Mouse (Mus musculus) mesoderm, embryonic 11.5 days (tissue): ENCODE data around the gene Gse1.
A peak's percentile ranks its signal among the peaks of the same experiment; 100 is the strongest.

Experiments used
- DNase-seq: peaks from one replicate; pipeline ENCODE4 v3.0.0-alpha.2; 2012; ENCODE audit warnings: low read depth, low spot score

Gene Gse1

DNA sequence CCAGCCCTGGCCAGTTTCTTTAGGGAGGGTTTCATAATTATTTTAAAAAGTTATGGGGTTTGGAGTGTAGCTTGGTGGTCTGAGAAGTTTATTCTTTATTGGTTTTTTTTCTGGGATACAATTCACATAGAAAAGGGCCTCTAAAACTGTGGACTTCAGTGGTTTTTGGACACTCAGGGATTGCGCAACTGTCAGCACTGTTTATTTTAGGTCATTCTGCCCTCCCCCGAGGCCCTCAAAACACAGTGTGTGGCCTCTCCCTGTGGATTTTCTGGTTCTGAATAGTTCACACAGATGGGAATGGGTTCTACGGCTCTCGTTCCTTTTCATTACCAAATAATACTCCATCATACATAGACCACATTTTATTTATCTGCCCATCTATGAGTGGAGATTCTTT is 15.0 kb downstream of the Gse1 start:
- DNase-seq: no peak

DNA sequence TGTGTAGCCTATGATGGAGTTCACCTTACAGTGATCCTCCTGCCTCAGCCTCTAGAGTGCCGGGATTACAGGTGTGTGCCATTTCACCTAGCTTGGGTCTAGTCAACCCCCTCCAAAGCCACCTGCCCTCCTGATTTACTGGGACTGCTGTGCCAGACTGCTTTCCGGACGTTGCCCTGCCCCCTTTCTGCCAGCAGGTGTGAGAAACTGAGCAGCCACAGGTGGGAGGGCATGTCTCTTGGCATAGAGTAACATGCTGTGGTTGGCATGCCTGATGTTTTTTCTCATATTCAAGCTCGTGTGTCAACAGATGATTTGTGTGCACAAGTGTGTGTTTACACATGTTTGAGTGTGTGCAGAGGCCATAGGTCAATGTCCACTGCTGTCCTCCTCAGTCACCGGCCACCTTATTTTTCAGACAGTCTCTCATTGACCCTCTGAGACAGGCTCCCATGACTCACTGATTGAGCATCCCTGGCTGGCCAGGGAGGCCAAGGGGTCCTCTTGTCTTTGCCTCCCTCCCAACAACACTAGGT is 15.7 kb downstream of the Gse1 start:
- no peak for DNase-seq

DNA sequence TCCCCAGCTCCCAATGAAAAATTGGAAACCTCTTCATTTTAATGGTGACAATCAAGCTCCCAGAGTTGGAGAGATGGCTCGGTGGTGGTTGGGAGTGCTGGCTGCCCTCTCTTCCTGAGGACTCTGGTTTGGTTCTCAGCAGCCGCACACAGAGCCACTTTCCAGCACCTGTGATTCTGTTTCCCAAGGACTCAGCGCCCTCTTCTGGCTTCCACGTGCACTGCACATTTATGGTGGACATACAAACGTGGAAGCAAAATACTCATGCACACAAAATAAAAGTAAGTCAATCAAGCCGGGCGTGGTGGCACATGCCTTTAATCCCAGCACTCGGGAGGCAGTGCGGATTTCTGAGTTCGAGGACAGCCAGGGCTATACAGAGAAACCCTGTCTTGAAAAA is 16.3 kb downstream of the Gse1 start:
- no peak for DNase-seq

DNA sequence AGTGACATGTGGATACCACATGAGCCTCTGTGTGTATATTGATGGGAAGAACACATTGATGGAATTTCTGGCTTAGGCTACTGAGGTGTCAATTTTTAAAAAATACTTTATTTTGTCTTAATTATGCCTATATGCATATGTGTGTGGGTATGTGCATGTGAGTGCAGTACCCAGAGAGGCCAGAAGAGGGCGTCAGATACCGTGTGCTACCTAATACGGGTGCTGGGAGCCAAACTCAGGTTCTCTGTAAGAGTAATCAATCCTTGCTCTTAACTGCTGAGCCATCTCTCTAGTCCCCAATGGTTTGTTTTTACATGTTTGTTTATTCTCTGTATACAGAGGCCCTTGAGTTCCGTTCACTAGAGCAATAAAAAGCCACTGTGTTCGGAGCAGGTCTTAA is 19.4 kb downstream of the Gse1 start:
- no peak for DNase-seq

DNA sequence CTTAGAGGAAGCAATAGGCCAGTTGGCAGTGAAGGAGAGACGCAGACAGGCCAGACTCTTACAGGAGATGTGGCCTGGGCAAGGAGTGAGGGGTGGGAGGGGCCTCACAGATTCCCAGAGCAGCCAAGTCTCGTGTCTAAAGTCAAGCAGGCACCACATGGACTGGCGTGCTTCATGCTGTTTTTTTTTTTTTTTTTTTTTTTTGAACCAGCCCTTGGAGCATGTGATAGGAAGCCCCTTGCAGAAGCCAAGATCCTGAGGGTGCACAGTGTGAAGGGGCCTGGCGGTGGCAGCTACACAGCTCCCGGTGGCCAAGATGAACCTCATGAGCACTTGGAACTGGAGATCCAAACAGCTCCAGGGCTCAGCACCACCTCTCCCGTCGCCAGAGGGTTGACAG is 19.8 kb downstream of the Gse1 start:
- DNase-seq: no peak

DNA sequence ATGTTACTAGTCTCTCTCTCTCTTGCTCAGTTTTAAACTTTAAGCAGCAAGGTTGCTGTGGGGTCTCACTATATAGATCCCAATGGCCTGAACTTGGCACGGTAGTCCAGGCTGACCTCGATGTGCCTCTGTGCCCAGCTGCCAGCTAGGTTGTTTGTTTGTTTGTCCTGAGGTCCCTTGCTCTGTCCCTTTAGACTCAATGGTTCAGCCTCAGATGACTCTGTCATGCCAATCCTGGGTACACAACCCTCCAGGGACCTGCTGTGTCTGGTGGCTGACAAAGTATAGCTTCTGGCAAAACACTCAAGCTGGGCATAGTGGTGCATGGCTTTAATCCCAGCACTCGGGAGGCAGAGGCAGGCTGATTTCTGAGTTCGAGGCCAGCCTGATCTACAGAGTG is 20.2 kb downstream of the Gse1 start:
- DNase-seq: no peak

DNA sequence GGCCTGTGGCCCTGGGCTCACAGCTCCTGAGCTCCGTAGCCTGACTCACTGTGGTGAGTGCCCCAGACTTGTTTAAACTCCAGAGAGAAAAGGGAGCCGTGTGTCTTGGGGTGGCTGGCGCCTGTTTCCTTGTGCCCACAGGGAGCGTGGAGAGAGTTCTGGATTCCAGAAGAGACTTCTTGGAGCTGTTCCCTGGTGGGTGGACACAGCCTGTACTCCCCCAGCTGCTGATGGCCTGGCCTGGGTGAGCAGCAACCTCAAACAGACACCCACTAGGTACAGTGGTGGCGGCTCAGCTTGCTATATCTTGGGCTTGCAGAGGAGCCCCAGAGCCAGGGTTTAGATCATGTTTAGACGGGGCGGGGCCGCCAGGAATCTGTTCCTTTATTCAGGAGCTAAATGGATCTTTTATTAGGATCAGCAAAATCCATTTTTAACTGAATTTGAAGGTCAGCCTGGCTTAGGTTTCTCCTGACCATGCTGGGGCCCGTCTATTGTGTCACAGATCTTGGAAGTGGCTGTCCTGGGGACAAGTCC is 21.6 kb downstream of the Gse1 start:
- DNase-seq: no peak

DNA sequence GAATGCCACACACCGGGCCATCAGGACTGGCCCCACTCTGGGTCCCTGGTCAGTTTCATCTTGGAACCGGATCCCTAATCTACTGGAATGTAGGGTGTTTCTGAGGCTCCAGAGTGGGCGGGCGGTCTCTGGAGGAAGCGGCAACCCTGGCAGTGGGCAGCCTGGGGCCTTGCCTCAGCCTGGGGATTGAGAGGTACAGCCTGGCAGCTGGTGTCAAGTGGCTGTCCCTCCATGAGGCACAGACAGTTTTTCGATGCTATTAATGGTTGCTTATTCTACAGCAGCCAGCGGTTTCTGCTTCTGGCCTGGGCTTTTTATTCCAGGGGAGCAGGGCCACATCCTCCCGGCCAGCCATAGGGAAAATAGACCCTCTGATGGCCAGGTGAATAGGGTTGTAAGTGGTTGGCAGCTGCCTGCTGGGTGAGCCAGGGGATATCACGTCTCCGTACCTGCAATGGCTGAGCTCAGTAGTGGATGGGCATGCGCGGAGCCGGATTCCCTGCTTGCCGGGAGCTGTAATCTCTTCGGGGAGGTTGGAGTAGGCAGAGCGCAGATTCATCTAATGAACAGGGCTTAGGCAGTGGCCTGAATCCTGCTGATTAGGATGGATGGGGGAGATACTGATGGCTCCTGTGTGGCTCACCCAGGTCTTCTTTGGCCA is 22.6 kb downstream of the Gse1 start:
- DNase-seq: no peak

DNA sequence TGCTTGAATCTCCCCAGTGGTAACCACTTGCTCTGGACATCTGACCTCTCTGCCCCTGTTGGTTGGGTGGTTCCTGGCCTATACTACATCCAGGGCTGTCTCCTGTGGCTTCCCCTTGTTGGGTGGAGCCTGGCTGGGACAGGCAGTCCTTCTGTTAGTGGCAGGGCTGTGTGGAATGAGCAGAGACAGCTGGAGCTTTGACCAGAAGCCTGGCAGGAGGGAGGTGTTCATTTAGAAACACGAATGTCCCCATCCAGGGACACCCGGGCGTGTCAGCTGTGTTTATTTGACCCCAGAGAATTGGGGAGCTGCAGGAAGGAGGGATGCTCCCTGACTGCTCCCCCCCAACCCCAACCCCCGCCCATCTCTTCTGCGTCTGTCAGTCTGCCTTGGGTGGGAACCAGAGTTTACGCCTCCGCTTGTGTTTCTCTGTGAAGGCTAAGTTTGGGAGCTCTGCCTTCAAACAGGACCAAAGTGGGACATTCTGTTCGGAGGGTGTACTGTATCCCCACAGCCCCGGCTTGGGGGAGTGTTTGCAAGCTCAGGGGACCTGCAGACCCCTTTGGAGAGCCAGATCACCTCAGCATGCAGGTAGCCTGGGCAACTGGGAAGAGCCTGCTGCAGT is 23.3 kb downstream of the Gse1 start:
- no peak for DNase-seq

DNA sequence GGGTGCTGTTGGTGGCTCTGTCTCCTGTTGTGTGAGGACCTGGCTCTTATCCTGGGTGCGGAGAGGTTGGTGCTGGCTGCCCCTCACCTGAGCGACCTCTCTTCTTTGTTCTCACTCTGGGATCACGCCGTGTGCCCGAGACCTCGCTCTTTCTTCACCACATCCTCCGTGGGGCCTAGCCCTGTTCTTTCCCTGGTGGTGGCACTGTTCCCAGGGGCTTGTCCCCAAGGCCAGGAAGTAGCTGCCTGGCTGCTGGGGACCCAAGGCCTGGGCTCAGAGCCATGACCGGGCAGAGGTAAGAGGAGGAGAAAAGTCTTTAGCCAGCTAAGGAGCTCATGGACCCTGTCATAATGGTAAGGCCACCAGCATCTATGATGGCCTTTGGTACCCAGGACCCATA is 25.4 kb downstream of the Gse1 start:
- DNase-seq: no peak

DNA sequence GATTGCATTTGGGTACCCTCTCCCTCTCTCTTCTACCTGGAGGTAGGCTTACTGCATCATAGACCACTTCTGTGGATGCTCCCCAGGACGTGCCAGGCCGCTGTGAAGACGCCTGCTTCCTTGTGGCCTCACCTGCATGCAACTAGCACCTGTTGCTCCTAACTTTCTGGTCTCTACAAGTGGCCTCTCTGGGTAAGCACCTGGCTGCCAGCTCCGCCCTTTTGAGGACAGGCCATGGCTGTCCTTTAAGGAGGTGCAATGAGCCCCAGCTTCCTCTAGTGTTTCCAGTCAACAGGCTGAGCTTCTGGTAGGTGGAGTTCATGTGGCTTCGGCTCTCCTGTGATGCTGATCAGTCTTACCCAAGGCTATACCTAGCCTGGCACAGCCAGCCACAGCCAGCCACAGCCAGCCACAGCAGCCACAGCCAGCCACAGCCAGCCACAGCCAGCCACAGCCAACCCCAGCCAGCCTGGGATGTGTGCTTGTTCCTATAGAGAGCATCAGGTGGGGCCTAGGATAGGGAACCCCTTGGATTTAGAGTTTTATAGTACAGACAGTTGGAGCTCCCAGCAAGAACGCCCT is 27.2 kb downstream of the Gse1 start:
- no peak for DNase-seq

DNA sequence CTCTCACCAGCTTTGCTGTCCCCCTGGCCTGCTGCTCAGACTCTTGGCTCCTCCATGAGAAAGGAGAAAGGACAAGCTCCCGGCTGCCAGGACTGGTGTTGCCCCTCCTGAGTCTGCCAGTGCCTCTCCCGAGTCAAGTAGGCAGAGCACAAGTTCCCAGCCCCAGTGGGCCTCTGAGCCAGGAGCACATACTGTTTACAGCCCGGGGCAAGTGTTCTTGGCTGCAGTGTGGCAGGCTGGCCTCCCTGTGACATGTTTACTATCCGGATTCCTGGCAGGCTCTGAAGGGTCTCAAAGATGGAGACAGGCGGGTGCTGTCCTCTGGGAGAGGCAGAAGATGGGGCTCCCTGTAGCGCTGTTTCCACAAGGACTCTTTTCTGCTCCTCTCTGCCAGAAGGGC is 28.7 kb downstream of the Gse1 start:
- DNase-seq: no peak

DNA sequence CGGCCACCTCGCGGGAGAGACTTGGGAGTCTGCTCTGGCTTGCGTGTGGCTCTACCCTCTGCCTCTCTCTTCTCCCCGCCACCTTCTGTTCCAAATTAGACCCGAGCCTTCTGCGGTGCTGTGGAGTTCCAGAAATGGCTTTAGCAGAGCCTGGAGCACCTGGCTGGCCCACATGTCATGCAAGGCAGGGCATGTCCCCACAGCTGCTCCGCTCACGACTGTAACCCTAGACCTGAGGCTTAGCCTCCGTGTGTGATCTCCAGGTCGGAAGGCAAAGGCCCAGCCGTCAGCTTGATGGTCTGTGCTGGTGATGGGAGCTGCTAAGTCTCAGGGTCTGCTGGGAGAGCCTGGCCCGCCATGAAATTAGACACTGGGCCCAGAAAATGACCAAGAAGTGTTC is 30.9 kb downstream of the Gse1 start:
- peak; percentile 59 for DNase-seq

DNA sequence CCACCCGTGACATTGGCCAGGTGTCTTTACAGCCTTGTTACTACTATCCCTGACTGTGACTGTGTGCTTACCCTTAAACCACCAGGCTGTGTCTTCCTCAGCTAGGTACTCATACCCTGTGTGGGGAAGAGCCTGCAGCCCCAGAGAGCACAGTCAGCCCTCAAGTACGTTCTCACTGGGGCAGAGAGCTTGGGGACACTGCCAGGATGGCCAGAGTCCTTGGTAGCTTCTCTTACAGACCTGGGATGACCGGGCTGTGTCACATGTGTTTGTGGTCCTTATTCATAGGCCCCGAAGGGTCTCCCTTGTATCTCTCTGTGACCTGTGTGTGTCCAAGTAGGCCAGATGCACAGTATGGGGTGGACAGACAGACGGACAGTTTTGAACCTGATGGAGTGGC is 32.4 kb downstream of the Gse1 start:
- no peak for DNase-seq

DNA sequence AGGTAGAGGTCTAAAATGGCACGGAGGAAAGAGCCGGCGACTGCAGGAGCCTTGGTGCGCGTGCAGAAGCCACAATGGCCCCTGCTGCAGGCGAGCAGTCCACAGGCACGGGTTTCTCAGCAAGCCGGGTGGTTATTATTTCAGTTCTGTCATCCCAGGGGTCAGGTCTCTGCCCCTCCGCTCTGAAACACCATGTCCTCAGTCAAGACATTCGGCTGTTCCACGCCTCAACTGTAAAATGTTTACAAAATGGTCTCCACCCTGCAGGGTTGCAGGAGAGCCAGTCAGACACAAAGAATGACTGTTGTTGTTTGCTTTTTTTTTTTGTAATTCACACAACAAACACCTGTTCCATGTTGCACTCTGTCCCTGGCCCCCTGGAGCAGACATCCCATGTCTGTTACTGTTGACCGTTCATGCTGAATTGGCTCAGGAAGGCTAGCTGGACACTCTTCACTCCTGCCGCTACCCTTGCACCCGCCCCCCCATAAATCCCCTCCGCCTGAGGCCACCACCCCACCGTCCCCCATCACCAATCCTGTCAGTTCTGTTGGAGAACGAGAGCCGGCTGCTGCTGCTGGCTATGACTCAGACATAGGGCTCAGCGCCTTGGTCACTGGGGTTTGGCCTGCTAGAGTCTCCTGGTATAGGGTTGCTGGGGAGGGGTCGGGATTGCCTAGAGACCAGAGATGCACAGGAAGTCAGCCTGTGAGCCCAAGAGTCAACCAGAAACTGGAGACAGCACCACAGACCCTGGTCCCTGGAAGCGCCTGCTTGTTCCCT is 33.3 kb downstream of the Gse1 start:
- DNase-seq: peak; percentile 67

DNA sequence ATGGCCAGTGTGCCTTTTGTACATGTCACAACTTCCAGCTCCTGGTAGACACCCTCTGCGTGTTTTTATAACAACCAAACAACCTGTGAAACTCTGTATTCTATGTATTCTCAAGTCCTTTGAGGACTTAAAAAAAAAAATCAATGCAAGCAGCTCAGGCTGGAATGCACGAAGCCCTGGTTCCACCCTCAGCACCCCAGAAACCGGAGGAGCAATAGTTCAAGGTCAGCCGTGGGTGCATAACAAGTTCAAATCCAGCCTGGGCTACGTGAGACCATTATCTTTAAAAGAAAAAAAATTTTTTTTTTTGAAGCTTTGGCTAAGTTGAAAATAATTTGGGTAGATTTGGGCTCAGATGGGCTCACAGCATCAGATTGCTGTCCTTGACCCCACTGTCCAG is 35.6 kb downstream of the Gse1 start:
- no peak for DNase-seq

DNA sequence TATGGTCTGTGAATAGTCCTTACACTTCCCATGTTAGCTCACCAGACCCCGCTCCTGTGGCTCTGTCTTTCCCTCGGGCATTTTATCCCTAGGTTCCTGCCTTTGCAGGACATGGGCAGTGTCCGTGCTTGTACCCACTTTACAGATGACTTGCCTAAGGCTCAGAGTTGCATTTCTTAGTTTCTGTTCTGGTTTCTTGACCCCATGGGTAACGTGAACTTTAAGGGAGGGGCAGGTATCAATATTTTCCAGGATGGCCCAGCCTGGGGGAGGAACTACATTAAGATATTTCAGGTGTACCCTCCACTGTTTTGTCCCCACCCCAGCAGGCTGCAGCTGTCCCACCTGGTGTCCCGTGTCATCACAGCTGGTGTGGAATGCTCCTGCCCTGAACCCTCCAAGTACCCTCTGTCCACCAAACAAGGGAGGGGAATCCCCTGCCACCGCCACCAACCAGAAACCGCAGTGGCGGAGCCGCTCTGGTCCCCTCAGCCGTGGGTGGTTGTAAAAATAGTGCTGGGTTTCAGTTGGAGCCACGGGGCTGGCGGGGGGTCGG is 36.2 kb downstream of the Gse1 start:
- DNase-seq: no peak

DNA sequence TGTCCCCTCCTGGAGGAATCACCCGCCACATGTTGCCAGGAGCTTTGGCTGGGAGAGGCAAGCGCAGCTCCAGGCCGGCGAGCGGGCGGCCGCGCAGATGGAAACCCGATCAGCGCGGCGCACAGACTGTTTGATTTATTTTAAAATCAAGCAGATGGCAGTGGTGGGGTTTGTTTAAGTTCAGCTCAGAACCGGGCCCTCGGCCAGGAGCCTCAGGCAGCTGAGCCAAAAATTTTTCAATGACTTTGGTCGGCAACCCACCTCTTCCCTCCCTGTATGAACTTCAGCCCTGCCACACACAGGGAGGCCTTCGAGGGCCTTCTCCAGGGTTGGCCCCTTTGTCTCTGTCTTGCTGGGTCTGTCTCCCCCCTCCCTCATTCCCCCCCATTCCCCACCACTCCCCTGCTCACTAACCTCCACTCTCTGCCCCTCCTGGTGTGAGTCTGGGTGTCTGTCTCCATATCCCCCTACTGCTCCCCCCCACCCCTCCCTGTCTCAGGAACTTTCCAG is 36.7 kb downstream of the Gse1 start:
- peak; percentile 87 for DNase-seq

DNA sequence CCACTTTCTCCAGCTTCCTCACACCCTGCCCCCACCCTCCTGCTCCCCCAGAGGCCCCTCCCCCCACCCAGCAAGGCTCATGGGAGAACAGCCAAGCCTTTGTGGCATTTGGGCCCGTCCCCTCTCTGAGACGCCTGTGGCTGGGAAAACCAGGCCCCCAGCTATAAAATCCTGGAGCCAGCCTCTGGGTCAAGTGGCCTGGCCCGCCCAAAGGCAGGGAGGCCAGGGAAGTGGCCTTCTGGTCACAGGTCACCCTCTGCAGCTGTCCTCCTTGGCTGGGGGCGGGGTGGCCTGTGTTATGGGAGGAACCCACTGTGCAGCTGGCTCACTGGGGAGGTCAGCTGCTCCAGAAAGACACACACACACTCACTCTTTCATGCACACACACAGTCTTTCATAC is 37.2 kb downstream of the Gse1 start:
- DNase-seq: peak; percentile 82

DNA sequence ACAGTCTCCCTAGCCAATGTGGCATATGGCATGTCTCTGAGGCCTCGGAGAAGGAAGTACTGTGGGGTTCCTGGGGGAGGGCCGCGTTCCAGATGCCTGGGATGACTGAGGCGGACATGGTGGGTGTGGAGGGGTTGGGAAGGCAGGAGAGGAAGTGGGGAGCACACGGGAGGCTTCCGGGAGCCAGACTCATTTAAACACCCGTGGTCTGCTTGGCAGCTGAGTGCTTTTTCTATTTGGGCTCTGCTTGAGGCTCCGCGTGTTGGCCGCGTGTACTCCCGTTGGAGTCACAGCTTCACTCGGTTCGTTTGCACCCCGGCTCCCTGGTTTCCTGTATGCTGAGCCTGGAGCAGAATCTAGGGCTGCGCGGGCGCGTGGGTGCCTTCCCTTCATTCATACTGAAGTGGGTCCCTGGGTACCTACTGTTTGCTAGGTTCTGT is 40.3 kb downstream of the Gse1 start:
- no peak for DNase-seq

DNA sequence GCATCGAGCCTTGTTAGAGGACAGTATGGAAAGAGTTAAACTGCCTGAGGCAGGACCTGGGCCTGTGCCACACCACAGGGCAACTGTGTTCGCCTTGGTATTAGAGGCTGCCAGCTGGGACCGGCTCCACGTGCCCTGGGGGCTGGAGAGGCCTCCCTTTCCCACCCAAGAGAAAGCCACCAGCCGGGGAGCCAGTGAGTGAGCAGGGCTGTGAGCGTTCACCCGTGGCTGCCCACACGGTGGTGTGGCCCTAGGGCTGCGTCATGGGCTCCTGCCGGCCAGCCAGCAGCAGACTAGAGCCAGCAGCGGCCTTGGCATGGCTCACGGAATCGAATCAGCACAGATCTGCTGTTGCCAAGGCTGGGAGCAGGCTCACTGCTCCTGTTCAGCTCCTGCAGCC is 42.2 kb downstream of the Gse1 start:
- DNase-seq: no peak

DNA sequence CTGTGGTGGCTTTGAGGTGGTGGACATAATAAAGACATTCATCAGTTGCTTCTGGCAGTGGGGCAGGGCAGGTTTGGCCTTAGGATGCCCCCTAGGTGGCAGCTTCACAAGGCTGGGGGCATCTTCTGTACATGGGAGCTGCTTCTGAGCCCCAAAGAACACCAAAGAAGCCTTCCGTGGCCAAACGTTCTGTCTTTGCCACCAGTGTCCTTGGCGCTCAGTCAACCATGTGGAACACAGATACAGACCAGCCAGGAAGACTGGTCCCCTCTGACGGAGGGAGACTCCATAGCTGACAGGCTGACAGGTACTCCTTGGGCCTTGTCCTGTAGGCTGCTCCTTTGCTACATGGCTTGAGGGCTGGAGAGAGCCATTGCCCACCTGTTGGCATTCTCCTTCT is 45.2 kb downstream of the Gse1 start:
- DNase-seq: no peak
